ENCODE assay signal across 10 mouse cellular contexts in the genomic region with DNA sequence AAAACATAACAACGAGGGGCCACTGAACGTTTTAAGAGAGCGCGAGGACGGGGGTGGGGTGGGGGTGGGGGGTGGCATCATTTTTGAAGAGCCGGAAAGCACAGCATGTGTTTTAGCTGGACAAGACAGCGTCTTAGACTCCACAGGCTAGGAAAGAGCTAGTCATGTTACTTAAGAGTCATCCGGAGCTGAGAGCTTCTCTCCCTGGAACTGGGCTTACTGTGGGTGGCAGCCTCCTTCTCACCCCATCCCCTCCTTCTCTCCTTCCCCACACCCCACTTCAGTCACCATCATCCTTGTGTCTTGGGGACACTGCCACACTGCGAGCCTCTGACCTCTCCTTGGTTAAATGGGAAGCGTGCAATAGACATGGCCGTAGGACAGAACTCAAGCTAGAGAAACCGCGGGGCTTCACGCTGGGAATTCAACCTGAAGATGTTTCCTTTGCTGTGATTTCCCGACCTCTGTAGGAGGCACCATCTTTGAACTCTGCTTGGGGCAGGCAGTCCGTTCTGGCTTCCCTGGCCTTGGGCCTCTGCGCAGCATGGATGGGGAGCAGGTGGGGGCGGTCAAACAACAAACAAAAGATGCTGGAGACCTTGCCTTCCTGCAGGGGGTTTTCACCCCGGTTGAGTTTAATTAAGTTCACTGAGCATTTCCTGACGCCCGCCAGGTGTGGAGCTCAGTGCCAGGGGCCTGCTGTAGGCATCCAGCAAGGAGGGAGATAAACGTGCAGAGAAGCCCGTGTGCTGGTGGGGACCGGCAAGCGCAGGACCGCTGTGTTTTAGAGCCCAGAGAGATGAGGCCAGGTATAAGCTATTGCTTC.
A peak's percentile ranks its signal among the peaks of the same experiment; 100 is the strongest.
DNase-seq lines count a peak whose midpoint lies in the region; ATAC-seq and TF ChIP-seq lines count a peak whose summit lies in the region.
"Had no signal": no experiment of that assay in that cellular context is flagged by ENCODE, and none has a peak within 500 bp of the region (broad histone marks: within the 10 kb centered on the region; RNA-seq: fewer than 3 reads in every experiment).

No protein-coding gene starts in this region.

- TF ChIP-seq POLR2A in cortical plate, adult 2 months (IDR thresholded peaks at IDR 0.05; ENCODE audit: extremely low read depth, insufficient read depth, low read length) = no peak

- H3K36me3 ChIP-seq in hindbrain, embryonic 15.5 days = no peaks in the 10 kb centered on the region
- no peaks in the 10 kb centered on the region for H3K36me3 ChIP-seq in neural tube, embryonic 13.5 days

- H3K4me3 ChIP-seq in cortical plate, adult 2 months (ENCODE audit: insufficient read depth, low read length) = no peak overlapping the region
- H3K4me3 ChIP-seq in hindbrain, embryonic 15.5 days = no peak overlapping the region
- H3K4me3 ChIP-seq in neural tube, embryonic 13.5 days = no peak overlapping the region

- no peak for ATAC-seq in hindbrain, embryonic 15.5 days (ENCODE audit: low FRiP score, low read depth)
- ATAC-seq in neural tube, embryonic 13.5 days (ENCODE audit: low read depth) = 0 out of 2 replicates have a peak, but pooled peaks have one; percentile 36

- no peak overlapping the region for H3K9ac ChIP-seq in hindbrain, embryonic 15.5 days
- H3K9ac ChIP-seq in neural tube, embryonic 13.5 days = peak overlapping the region; percentile 57

- 8% methylated on average over 26 of the region's 26 CpGs for WGBS in hindbrain, embryonic 15.5 days
- 7% methylated on average over 26 of the region's 26 CpGs for WGBS in neural tube, embryonic 13.5 days

- no peak overlapping the region; the same call in 1 of the 2 replicates for H3K4me2 ChIP-seq in hindbrain, embryonic 15.5 days
- 0 out of 2 replicates have a peak overlapping the region, but pooled peaks have one; percentile 3 for H3K4me2 ChIP-seq in neural tube, embryonic 13.5 days

- H3K9me3 ChIP-seq in hindbrain, embryonic 15.5 days = no peaks in the 10 kb centered on the region
- no peaks in the 10 kb centered on the region; the same call in 1 of the 2 replicates for H3K9me3 ChIP-seq in neural tube, embryonic 13.5 days

- no peak for TF ChIP-seq CTCF in cortical plate, adult 2 months (IDR thresholded peaks at IDR 0.05; ENCODE audit: extremely low read depth, insufficient read depth, low read length)

- peak; percentile 76 for DNase-seq in left cerebral cortex, postnatal 4 days
- no peak for DNase-seq in left cerebral cortex, postnatal 36 days (ENCODE audit: low spot score in 2 of 2)
- no peak for DNase-seq in adrenal gland, postnatal 25 days
- no peak for DNase-seq in left cerebral cortex, adult 8-10 months (ENCODE audit: low spot score in 2 of 2)
- DNase-seq: heart, postnatal 36 days; kidney, postnatal 25 days; thymus, postnatal 14 days had no signal

- H3K27ac ChIP-seq in cortical plate, adult 2 months (ENCODE audit: insufficient read depth, low read length) = 0 out of 2 replicates have a peak overlapping the region, but pooled peaks have one; percentile 5
- H3K27ac ChIP-seq in hindbrain, embryonic 15.5 days (replicated peaks) = peak overlapping the region; percentile 33; the same call in 1 of the 2 replicates
- H3K27ac ChIP-seq in neural tube, embryonic 13.5 days (replicated peaks) = peak overlapping the region; percentile 52

- intact Hi-C loops in left cerebral cortex, postnatal 4 days (cut with DNase I) = no loop called here
- intact Hi-C loops in left cerebral cortex, postnatal 36 days (cut with DNase I) = loop anchor here (2.0 to 10.0 kb wide), 3 partner anchors 30 to 209 kb away; a partner anchor contains a TSS

- peaks cover 5% of the 10 kb centered on the region; the same call in 1 of the 2 replicates for H3K27me3 ChIP-seq in hindbrain, embryonic 15.5 days
- peaks cover 39% of the 10 kb centered on the region for H3K27me3 ChIP-seq in neural tube, embryonic 13.5 days

- H3K4me1 ChIP-seq in cortical plate, adult 2 months (ENCODE audit: control insufficient read depth, insufficient read depth, low read length) = peaks cover 13% of the 10 kb centered on the region; the same call in 1 of the 2 replicates
- peaks cover 30% of the 10 kb centered on the region for H3K4me1 ChIP-seq in hindbrain, embryonic 15.5 days (replicated peaks)
- peaks cover 26% of the 10 kb centered on the region for H3K4me1 ChIP-seq in neural tube, embryonic 13.5 days (replicated peaks)
